Mouse (Mus musculus) liver, embryonic 11.5 days (tissue): Measurements from ENCODE around the gene Pnpla6. TPM values are rescaled to one million over a fixed set of nuclear protein-coding genes. Genes with fewer than 3 reads are reported as not detected.

Source experiments
- ATAC-seq: fragments of 200-750 bp; cut with Nextera tagmentation; replicated peaks from 2 replicates; pipeline ENCODE4 v1.8.0; 2017; ENCODE audit warnings: moderate number of reproducible peaks, mild to moderate bottlenecking, moderate TSS enrichment, moderate library complexity; ENCODE audit not compliant: low FRiP score
- DNase-seq: peaks from one replicate; pipeline ENCODE4 v3.0.0-alpha.2; 2017; ENCODE audit warnings: low spot score
- H3K27ac ChIP-seq: fragments of 300-500 bp; sonication (generic); 2 replicates; pipeline ENCODE4 v1.5.1; 2014; ENCODE audit warnings: mild to moderate bottlenecking, low read depth, low read length, control low read depth
- H3K27me3 ChIP-seq: fragments of 300-500 bp; sonication (generic); replicated peaks from 2 replicates; pipeline ENCODE4 v1.6.1; 2014; ENCODE audit warnings: low read length, mixed read lengths; ENCODE audit not compliant: control insufficient read depth, insufficient read depth
- H3K36me3 ChIP-seq: fragments of 300-500 bp; sonication (generic); 2 replicates; pipeline ENCODE4 v1.6.1; 2014; ENCODE audit warnings: mild to moderate bottlenecking, low read length, moderate library complexity, mixed read lengths; ENCODE audit not compliant: control insufficient read depth, insufficient read depth
- H3K4me1 ChIP-seq: fragments of 300-500 bp; sonication (generic); replicated peaks from 2 replicates; pipeline ENCODE4 v1.6.1; 2014; ENCODE audit warnings: low read length, mixed read lengths; ENCODE audit not compliant: control insufficient read depth, insufficient read depth
- H3K4me2 ChIP-seq: fragments of 300-500 bp; sonication (generic); 2 replicates; pipeline ENCODE4 v1.6.1; 2014; ENCODE audit warnings: mild to moderate bottlenecking, control low read depth, moderate library complexity
- H3K4me3 ChIP-seq: fragments of 300-500 bp; sonication (generic); 2 replicates; pipeline ENCODE4 v1.5.1; 2014; ENCODE audit warnings: low read depth, low read length, control low read depth
- H3K9ac ChIP-seq: fragments of 300-500 bp; sonication (generic); 2 replicates; pipeline ENCODE4 v1.6.1; 2014; ENCODE audit warnings: low read depth, low read length, control low read depth
- H3K9me3 ChIP-seq: fragments of 300-500 bp; sonication (generic); 2 replicates; pipeline ENCODE4 v1.6.1; 2016; ENCODE audit warnings: low read length, inconsistent platforms, mixed read lengths; ENCODE audit not compliant: control insufficient read depth
- WGBS: fragments of 180-500 bp; shearing (Covaris S2); extraction: QIAGEN DNeasy Blood & Tissue Kit; methylation state at CpG from one replicate; pipeline ENCODE4 v1.1.7; 2014; 5-methylcytosine and 5-hydroxymethylcytosine counted together
- polyA plus RNA-seq: library from polyadenylated mRNA; unstranded; fragments of >200 nt; fragmentation: Nextera tagmentation; extraction: Ambion mirVana; gene quantifications from 2 replicates; pipeline ENCODE4 v1.2.1, GENCODE M21; 2014

Gene Pnpla6
- polyA plus RNA-seq, 1 experiment from 2014 or later, result 22.9 TPM

GRCm38 (mm10) chr8:3540076-3540475 lies 24.9 kb downstream of the Pnpla6 start:
- Histone ChIP-seq H3K4me3 (no peak overlapping the region), H3K36me3 (peaks cover 24% of the 10 kb centered on the region), H3K27me3 (no peaks in the 10 kb centered on the region), H3K9me3 (no peaks in the 10 kb centered on the region), H3K9ac (no peak overlapping the region), H3K4me1 (peaks cover 4% of the 10 kb centered on the region; the same call in 1 of the 2 replicates), H3K4me2 (no peak overlapping the region), H3K27ac (no peak overlapping the region)
- no peak for DNase-seq
- WGBS, result 84% methylated on average over 4 of the region's 4 CpGs
- ATAC-seq, result no peak

DNA sequence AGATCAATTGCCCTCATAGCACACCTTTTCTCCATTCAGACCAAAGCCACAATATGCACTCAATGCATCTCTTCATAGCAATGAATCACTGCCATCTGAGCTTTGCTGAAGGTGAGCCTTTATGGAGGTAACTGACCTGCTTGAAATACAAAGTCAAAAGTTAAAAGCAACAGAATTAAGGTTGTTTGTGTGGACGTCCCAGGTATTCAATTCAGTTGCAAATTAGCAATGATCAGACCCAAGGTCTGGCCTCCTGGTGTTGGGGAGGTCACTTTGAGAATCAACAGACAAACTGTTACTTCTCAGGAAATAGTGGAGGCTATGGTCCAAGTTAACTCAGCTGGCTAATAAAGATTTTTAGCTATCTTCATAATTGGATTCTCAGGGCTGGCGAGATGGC lies 31.3 kb downstream of the Pnpla6 start:
- no peak overlapping the region for H3K4me2 ChIP-seq
- ATAC-seq (no peak), DNase-seq (no peak)
- peaks cover 10% of the 10 kb centered on the region for H3K36me3 ChIP-seq
- no peaks in the 10 kb centered on the region for H3K27me3 ChIP-seq
- H3K9ac ChIP-seq, result no peak overlapping the region
- no peak overlapping the region for H3K4me3 ChIP-seq
- no peak overlapping the region for H3K27ac ChIP-seq
- 91% methylated on average over 2 of the region's 2 CpGs for WGBS
- no peaks in the 10 kb centered on the region for H3K9me3 ChIP-seq
- no peaks in the 10 kb centered on the region for H3K4me1 ChIP-seq

DNA sequence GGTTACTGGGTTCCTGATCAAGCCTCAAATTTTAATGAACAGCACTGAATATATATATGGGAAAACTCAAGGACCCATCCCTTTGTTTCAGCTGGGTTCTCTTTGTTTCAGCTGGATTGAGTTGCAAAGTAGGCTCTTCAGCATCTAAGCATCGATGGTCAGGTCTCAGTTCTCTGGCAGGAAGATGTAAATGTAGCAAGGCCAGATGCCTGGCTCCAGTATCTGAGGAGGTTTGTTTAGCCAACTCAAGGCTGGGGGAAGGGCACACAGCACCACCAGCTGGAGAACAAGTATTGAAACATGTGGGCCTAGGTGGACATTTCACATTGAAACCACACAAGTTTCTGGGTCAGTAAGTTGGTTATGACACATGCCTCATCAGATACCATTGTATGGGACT lies 37.1 kb downstream of the Pnpla6 start:
- no peak for ATAC-seq

DNA sequence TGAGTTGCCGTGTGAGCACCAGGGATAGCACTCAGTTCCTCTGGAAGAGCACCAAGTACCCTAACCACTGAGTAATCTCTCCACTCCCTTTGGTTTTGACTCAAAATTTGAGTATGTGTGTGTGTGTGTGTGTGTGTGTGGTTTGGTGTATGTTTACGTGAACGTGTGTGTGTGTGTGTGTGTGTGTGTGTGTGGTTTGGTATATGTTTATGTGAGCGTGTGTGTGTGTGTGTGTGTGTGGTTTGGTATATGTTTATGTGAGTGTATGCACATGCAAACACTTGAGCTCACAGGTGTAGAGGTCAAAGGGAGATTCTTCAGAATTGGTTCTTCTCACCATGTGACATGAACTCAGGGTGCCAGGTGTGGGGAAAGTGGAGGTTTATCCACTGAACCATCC lies 40.9 kb downstream of the Pnpla6 start:
- Histone ChIP-seq H3K4me2 (no peak overlapping the region), H3K27ac (no peak overlapping the region), H3K9ac (no peak overlapping the region), H3K9me3 (peaks cover 4% of the 10 kb centered on the region; the same call in 1 of the 2 replicates), H3K36me3 (no peaks in the 10 kb centered on the region), H3K27me3 (no peaks in the 10 kb centered on the region), H3K4me3 (no peak overlapping the region), H3K4me1 (no peaks in the 10 kb centered on the region)
- DNase-seq (no peak), ATAC-seq (peak; percentile 82)
- 61% methylated on average over 4 of the region's 4 CpGs for WGBS

More for the DNA sequence above, 37.1 kb downstream of the Pnpla6 start:
- Histone ChIP-seq H3K9me3 (peaks cover 4% of the 10 kb centered on the region; the same call in 1 of the 2 replicates), H3K4me1 (no peaks in the 10 kb centered on the region), H3K27ac (no peak overlapping the region), H3K9ac (no peak overlapping the region), H3K4me3 (no peak overlapping the region), H3K4me2 (no peak overlapping the region), H3K27me3 (no peaks in the 10 kb centered on the region), H3K36me3 (no peaks in the 10 kb centered on the region)
- no peak for DNase-seq
- 80% methylated on average over 1 of the region's 1 CpGs for WGBS

DNA sequence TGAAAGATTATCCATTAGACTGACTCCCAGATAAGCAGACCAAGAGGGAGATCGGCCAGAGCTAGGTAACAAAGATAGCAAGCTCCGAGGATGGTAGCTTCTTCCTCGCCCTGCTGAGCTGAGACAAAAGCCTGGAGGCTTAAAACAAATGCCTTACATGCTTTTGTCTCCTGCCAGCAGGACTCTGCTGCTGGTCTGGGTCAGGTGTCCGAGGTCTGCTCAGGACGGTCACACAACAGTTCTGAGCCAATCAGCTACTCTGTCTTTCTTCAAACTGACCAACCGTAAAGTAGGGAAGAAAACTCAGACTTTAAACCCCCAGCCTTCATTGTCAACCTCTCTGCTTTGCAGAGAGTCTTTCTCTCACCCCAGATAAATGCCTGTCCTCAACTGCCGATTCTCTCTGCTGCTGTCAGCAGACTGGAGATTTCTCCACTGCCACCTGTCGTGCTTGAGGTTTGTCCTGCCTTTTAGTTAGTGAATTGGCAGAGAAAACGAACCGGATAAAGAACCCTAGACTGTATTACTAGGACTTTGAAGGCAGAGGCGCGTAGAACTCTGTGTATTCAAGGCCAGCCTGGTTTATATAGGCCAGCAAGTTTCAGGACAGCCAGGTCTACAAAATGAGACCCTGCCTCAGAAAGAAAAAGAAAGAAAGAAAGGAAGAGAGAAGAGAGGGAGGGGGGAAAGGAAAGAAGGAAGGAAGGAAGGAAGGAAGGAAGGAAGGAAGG lies 52.6 kb downstream of the Pnpla6 start, which contains the start of gene C330021F23Rik:
Gene C330021F23Rik (plus strand): TSS at position 350 of the 731 bp plus-strand sequence.
- 12% methylated on average over 12 of the region's 12 CpGs for WGBS

GRCm38 (mm10) chr8:3568378-3568777 lies 53.2 kb downstream of the Pnpla6 start:
- peak overlapping the region; percentile 51 for H3K4me2 ChIP-seq
- H3K9ac ChIP-seq, result no peak overlapping the region
- no peaks in the 10 kb centered on the region for H3K9me3 ChIP-seq
- H3K27me3 ChIP-seq, result no peaks in the 10 kb centered on the region
- DNase-seq (no peak), ATAC-seq (no peak)
- peak overlapping the region; percentile 42; the same call in 1 of the 2 replicates for H3K27ac ChIP-seq
- H3K4me3 ChIP-seq, result peak overlapping the region; percentile 21; the same call in 1 of the 2 replicates
- WGBS, result 21% methylated on average over 7 of the region's 7 CpGs
- H3K36me3 ChIP-seq, result no peaks in the 10 kb centered on the region
- no peaks in the 10 kb centered on the region; the same call in 1 of the 2 replicates for H3K4me1 ChIP-seq

More for the DNA sequence above, 52.6 kb downstream of the Pnpla6 start, which contains the start of gene C330021F23Rik:
- no peaks in the 10 kb centered on the region for H3K27me3 ChIP-seq
- peak within 1 kb of the TSS; percentile 51 for H3K4me2 ChIP-seq
- ATAC-seq (peak; percentile 64), DNase-seq (peak; percentile 37)
- H3K36me3 ChIP-seq, result no peaks in the 10 kb centered on the region
- H3K27ac ChIP-seq, result peak within 1 kb of the TSS; percentile 42; the same call in 1 of the 2 replicates
- no peaks in the 10 kb centered on the region for H3K9me3 ChIP-seq
- peak within 1 kb of the TSS; percentile 32; the same call in 1 of the 2 replicates for H3K9ac ChIP-seq
- H3K4me1 ChIP-seq, result no peaks in the 10 kb centered on the region; the same call in 1 of the 2 replicates
- H3K4me3 ChIP-seq, result peak within 1 kb of the TSS; percentile 21

- ATAC-seq, result no peak
- Histone ChIP-seq H3K4me2 (no peak overlapping the region), H3K9ac (no peak overlapping the region), H3K36me3 (no peaks in the 10 kb centered on the region), H3K27ac (no peak overlapping the region), H3K9me3 (no peaks in the 10 kb centered on the region), H3K4me3 (no peak overlapping the region), H3K27me3 (no peaks in the 10 kb centered on the region), H3K4me1 (no peaks in the 10 kb centered on the region; the same call in 1 of the 2 replicates)
- WGBS, result 77% methylated on average over 5 of the region's 5 CpGs
- no peak for DNase-seq
These were observed 54.6 kb downstream of the Pnpla6 start for GRCm38 (mm10) chr8:3569784-3570183.

DNA sequence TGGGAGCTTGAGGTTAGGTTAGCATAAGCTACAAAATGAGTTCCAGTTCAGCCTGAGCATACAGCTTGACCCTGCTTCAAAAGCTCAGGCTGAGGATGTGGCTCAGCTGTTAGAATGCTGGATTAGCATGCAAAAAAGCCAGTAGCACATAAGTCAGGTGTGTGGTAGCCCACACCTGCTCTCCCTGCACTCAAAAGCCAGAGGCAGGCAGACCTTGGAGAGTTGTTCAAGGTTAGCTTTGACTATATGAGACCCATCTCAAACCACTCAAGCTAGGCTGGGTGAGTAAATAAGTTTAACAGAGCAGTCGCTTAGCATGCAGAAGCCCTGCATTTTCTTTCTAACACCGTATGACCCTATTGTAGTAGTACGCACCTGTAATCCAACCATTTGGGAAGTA lies 59.4 kb downstream of the Pnpla6 start:
- no peak overlapping the region for H3K4me2 ChIP-seq
- ATAC-seq (no peak), DNase-seq (no peak)
- H3K9ac ChIP-seq, result no peak overlapping the region
- no peaks in the 10 kb centered on the region for H3K27me3 ChIP-seq
- H3K9me3 ChIP-seq, result no peaks in the 10 kb centered on the region
- H3K36me3 ChIP-seq, result no peaks in the 10 kb centered on the region
- 84% methylated on average over 3 of the region's 3 CpGs for WGBS
- H3K4me1 ChIP-seq, result no peaks in the 10 kb centered on the region; the same call in 1 of the 2 replicates
- no peak overlapping the region for H3K27ac ChIP-seq
- H3K4me3 ChIP-seq, result no peak overlapping the region
